Mouse (Mus musculus) thymus, adult 2 months (tissue): ENCODE measurements around the gene Abcc4. TPM values are rescaled to one million over a fixed set of nuclear protein-coding genes. Genes with fewer than 3 reads are reported as not detected.
A peak's percentile ranks its signal among the peaks of the same experiment; 100 is the strongest.

Source experiments
- DNase-seq: peaks from one replicate; pipeline ENCODE4 v3.0.0; 2021
- H3K27ac ChIP-seq: fragments of 200-500 bp; 2 replicates; pipeline ENCODE4 v1.5.1; 2012; ENCODE audit warnings: low read length, control low read depth; ENCODE audit not compliant: control insufficient read depth, insufficient read depth
- H3K27me3 ChIP-seq: fragments of 200-500 bp; 2 replicates; pipeline ENCODE4 v1.6.1; 2012; ENCODE audit warnings: mild to moderate bottlenecking, low read length, moderate library complexity, mixed read lengths; ENCODE audit not compliant: control insufficient read depth, insufficient read depth
- H3K36me3 ChIP-seq: fragments of 200-500 bp; 2 replicates; pipeline ENCODE4 v1.6.1; 2012; ENCODE audit warnings: mild to moderate bottlenecking, low read length, moderate library complexity; ENCODE audit not compliant: control insufficient read depth, insufficient read depth
- H3K4me1 ChIP-seq: fragments of 200-500 bp; replicated peaks from 2 replicates; pipeline ENCODE4 v1.6.1; 2012; ENCODE audit warnings: low read length; ENCODE audit not compliant: control insufficient read depth, insufficient read depth
- H3K4me3 ChIP-seq: fragments of 200-500 bp; 2 replicates; pipeline ENCODE4 v1.5.1; 2012; ENCODE audit warnings: mild to moderate bottlenecking, low read length, control low read depth, moderate library complexity; ENCODE audit not compliant: control insufficient read depth, insufficient read depth
- CTCF ChIP-seq: fragments of 200-500 bp; IDR thresholded peaks from 2 replicates; pipeline ENCODE4 v1.5.1; 2012; ENCODE audit warnings: mild to moderate bottlenecking, control low read depth, low read length, moderate library complexity, borderline replicate concordance; ENCODE audit not compliant: control insufficient read depth, poor library complexity, insufficient read depth; ENCODE audit errors: extremely low read depth
- POLR2A ChIP-seq: fragments of 200-500 bp; IDR thresholded peaks from 2 replicates; pipeline ENCODE4 v1.6.1; 2012; ENCODE audit warnings: mild to moderate bottlenecking, low read length, control low read depth, moderate library complexity; ENCODE audit not compliant: control insufficient read depth, poor library complexity, insufficient read depth; ENCODE audit errors: extremely low read depth
- WGBS: fragments of 180-500 bp; shearing (Covaris S2); methylation state at CpG from one replicate; pipeline ENCODE4 v1.1.7; 2018; 5-methylcytosine and 5-hydroxymethylcytosine counted together
- polyA plus RNA-seq: library from polyadenylated mRNA; depleted of rRNA; stranded (reverse); fragments of >200 nt; gene quantifications from 2 replicates; pipeline ENCODE4 v1.2.3, GENCODE M21; 2012

Gene Abcc4
- polyA plus RNA-seq, 1 experiment = 5.5 TPM

DNA sequence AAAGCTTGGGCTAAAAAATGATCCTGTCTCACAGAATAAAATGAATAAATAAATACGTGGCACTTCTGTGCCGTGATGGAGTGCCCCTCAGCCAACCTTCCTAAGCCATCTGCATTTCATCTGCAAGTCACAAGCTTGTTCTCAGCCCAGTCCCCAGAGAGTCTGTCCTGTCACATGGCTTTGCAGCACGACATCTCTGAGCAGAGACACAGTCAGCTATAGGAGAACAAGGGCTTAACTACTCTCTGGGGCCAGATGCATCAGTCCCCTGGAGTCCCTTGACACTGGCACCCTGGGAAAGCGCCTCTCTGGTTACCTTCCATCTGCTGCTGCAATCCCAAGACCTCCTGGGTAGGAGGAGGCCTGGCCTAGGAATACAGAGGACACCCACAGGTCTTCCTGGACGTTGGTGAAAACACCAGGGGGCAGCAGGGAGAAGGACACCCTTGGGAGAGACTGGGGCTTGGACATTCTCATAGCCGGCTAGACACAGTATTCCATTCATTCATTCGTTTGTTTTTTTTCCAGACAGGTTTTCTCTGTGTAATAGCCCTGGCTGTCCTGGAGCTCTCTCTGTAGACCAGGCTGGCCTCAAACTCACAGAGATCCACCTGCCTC lies 3.9 kb downstream of the Abcc4 start:
- Histone ChIP-seq H3K27me3 (no peaks in the 10 kb centered on the region), H3K4me1 (peaks cover 7% of the 10 kb centered on the region), H3K4me3 (no peak overlapping the region), H3K36me3 (no peaks in the 10 kb centered on the region), H3K27ac (no peak overlapping the region)
- TF ChIP-seq CTCF (no peak), POLR2A (no peak)
- WGBS = 84% methylated on average over 7 of the region's 7 CpGs
- DNase-seq = peak; percentile 51

DNA sequence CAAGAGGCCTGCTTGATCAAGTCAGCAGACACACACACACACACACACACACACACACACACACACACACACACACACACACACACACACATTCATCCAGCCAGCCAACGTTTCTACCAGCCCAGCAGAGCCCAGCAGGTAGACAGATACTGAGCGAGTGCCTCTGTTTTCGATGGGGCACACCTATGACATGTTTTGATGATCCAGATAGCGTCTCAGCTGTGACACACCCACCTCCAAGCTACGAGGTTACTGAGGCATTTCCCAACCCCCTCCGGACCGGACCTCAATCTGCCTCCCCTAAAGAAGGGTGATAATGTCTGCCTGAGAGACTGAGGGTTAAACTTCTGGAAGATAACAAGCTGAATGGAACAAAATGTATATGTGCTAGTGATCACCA lies 5.4 kb downstream of the Abcc4 start:
- Histone ChIP-seq H3K4me3 (no peak overlapping the region), H3K27ac (no peak overlapping the region), H3K27me3 (no peaks in the 10 kb centered on the region), H3K4me1 (peaks cover 6% of the 10 kb centered on the region; the same call in 1 of the 2 replicates), H3K36me3 (no peaks in the 10 kb centered on the region)
- 79% methylated on average over 7 of the region's 7 CpGs for WGBS
- no peak for DNase-seq
- TF ChIP-seq CTCF = no peak
- TF ChIP-seq POLR2A = no peak

DNA sequence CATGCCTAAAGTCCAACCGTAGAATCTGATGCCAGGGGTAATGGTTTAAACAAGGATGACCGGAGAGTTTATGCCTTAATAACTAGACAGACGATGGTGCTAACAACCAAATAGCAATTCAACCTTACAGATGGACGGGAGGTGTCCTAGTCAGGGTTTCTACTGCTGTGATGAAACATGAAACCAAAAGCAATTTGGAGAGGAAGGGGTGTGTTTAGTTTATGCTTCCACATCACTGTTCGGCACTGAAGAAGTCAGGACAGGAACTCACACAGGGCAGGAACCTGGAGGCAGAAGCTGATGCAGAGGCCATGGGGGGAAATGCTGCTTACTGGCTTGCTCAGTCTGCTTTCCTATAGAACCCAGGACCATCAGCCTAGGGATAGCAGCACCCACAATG lies 6.1 kb downstream of the Abcc4 start:
- H3K27me3 ChIP-seq = no peaks in the 10 kb centered on the region
- peaks cover 6% of the 10 kb centered on the region; the same call in 1 of the 2 replicates for H3K4me1 ChIP-seq
- no peak for TF ChIP-seq POLR2A
- no peak for TF ChIP-seq CTCF
- no peaks in the 10 kb centered on the region for H3K36me3 ChIP-seq
- WGBS = 75% methylated on average over 5 of the region's 5 CpGs
- DNase-seq = no peak
- no peak overlapping the region for H3K4me3 ChIP-seq
- no peak overlapping the region for H3K27ac ChIP-seq

DNA sequence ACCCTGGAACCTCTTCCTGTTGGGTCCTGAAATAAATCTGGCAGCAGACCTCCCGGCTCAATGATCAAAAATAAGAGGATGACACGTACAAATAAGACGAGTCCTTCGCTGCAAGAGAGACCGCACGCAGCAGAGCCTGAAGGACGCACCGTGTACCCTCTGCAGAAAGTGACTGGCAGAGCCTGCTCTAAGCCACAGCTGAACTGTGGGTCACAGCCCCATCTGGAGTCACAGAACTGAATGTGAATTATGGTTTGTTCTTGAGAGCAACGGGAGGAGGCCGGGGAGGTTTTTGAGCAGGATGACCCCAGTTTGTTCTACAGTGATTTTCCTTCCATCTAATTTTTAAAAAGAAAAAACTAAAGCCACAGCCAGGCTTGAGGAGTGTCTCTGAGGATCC lies 6.5 kb downstream of the Abcc4 start:
- 83% methylated on average over 10 of the region's 10 CpGs for WGBS
- Histone ChIP-seq H3K4me3 (no peak overlapping the region), H3K4me1 (peaks cover 6% of the 10 kb centered on the region; the same call in 1 of the 2 replicates), H3K27me3 (no peaks in the 10 kb centered on the region), H3K27ac (no peak overlapping the region), H3K36me3 (no peaks in the 10 kb centered on the region)
- TF ChIP-seq CTCF = no peak
- no peak for TF ChIP-seq POLR2A
- no peak for DNase-seq

DNA sequence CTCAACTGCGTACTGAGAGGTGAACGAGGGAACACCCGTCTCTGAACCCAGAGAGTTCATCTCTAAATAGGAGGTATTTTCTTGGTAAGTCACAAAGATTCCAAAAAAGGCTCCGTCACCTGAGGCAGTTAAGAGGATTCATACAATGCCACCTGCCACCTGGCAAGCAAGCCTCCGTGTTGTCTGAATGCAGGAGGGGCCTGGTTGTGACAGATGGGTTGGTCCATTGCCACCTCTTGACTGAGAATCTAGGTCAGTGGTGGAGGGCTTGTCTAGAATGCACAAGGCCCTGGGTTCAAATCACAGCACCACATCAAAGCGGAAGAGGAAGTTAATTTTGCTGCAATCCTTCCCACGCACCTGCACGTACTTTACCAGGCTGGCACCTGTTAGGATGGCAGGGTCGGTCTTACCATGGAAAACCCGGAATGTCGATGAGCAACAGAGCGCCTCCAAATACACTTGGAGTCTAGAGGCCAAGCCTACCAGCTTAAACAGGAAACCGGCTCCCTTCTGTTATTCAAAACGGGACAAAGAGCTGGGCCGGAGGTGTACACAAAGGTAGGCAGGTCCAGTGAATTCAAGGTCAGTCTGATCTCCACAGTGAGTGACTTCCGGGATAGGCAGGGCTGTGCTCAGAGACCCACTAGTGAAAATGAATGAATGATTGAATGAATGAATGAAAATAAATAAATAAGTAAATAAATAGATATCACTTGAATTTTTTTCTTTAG lies 9.3 kb downstream of the Abcc4 start:
- TF ChIP-seq POLR2A = no peak
- TF ChIP-seq CTCF = no peak
- Histone ChIP-seq H3K36me3 (no peaks in the 10 kb centered on the region), H3K27me3 (no peaks in the 10 kb centered on the region), H3K4me3 (no peak overlapping the region), H3K4me1 (peaks cover 16% of the 10 kb centered on the region), H3K27ac (no peak overlapping the region)
- DNase-seq = no peak
- WGBS = 93% methylated on average over 16 of the region's 16 CpGs

DNA sequence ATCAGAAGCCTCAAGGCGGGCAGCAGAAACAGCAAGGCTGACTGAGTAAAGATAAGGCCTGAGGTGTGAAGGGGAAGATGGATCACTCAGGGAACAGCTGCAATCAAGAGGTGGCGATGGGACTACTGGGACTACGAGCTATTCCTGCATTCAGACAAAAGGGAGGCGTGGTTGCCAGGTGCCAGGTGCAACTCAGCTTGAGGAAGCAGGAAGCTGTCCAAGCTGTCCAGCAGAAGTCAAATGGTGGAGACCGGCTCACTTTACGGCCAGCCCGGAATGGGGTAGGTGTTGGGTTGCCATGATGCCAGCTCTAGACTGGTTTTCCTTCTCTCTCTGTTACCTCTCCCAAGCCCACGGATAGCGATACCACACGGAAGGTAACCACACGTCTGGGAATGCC lies 10.2 kb downstream of the Abcc4 start:
- Histone ChIP-seq H3K4me3 (no peak overlapping the region), H3K36me3 (no peaks in the 10 kb centered on the region), H3K4me1 (peaks cover 24% of the 10 kb centered on the region), H3K27me3 (no peaks in the 10 kb centered on the region), H3K27ac (no peak overlapping the region)
- DNase-seq = no peak
- TF ChIP-seq POLR2A = no peak
- TF ChIP-seq CTCF = no peak
- 95% methylated on average over 11 of the region's 11 CpGs for WGBS
